Mouse (Mus musculus): ENCODE data around the gene Gm20388.
A peak's percentile ranks its signal among the peaks of the same experiment; 100 is the strongest.

The Gm20388 gene

DNA sequence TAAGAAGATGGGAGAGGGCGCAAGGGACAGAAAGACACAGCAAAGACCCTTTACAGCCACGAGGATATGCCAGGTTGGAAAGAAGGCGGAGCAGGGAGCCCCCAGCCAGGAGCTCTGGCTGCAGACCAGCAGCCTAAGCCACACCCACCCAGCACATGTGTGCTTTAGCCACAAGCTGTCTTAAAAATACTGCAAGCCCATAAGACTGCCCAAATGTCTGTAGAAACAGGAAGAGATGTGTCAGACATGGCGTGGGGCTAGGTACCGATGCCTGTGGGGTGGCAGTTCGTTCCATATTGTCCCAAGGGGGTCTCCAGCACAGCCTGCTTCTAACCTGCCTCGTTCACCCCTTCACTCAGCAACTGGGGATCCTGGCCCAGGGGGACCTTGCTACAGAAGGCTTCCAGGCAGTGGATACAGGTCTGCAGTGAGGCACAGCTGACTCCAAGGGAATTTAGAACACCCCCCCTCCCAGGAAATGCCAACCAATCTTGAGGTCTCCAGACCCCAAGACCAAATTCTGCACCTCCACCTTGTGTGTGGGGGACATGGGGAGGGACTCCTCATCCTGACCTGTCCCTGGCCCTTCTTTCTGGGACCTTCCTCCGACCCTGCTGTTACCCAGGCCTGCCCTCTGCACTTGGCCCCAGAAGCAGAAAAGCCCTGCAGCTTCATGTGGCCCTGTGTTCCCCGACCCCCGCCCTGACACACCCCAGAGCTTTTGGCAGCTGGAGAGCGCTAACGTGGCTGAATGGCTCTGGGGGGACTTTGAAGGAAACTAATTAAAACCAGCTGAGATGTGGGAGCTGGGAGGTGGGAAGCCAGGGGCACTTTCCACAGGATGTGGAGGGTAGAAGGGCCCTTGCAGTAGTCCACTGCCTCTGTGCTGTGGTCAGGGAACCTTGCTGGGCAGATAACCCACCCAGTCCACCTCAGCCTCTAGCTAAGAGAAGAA is 2335.9 kb downstream of the Gm20388 start:
- no peak for DNase-seq (ENCODE audit: low spot score in 2 of 2)

DNA sequence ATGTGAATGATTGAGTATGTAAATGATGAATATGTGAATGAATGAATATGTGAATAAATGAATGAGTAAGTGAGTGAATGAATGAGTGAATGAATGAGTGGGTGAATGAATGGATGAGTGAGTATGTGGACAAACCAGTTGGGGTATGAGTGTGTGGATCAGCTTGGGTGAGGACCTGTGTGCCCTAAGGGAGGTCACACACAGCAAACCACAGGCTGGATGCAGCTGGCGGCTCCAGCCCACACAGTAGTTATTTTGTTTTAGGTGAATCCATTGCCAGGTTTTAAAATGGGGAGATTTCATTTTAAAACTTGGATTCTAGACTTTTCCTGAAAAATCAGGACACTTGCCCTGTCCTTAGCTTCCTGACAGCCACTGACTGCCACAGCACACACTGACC is 2341.1 kb downstream of the Gm20388 start:
- no peak for DNase-seq (ENCODE audit: low spot score in 2 of 2)

GRCm38 (mm10) chr8:122252366-122252765 is 2341.7 kb downstream of the Gm20388 start:
- DNase-seq (ENCODE audit: low spot score in 2 of 2): no peak

GRCm38 (mm10) chr8:122259351-122259750 is 2348.7 kb downstream of the Gm20388 start:
- peak; percentile 59 to 69 for DNase-seq (ENCODE audit: low spot score in 2 of 2)

DNA sequence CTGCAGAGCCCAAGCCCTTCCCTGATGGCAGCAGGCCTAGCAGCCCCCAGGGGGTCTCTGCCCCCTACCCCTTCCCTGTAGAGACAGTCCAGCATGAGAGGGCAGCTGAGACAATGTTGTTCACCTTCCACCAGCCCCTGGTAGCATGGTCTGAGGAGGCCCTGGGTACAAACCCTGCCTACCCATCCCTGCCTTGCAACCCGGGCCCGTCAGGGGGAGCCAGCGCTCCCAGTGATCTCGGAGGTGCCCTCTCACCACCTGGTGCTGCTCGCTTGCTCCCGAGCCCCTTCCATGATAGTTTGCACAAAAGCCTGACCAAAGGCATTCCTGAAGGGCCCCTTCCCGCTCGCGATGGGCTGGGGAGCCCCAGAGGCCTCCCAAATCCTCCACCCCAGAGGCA is 2350.1 kb downstream of the Gm20388 start:
- DNase-seq (ENCODE audit: low spot score in 2 of 2): no peak

DNA sequence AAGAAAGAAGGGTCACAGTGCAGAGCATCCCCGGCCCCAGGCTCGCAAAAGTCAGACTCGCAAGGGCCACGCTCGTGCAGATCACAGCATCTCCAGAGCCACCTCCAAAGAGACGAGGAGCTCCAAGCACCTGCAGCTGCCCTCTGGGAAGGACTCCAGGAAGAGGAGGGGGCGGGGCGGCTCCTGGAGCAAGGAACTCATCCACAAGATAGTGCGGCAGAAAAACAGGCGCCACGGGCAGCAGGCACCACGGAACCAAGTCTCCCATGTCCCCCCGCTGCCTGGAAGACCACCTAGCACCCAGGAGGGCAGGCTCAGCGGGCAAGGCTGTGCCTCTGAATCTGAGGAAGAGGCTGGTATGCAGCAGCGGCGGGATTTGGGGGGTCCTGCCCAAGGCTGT is 2352.2 kb downstream of the Gm20388 start:
- DNase-seq (ENCODE audit: low spot score in 2 of 2): no peak

GRCm38 (mm10) chr8:122264243-122264642 is 2353.6 kb downstream of the Gm20388 start:
- DNase-seq (ENCODE audit: low spot score in 2 of 2): no peak

- DNase-seq (ENCODE audit: low spot score in 2 of 2): no peak
Observed at GRCm38 (mm10) chr8:122265522-122265921, 2354.9 kb downstream of the Gm20388 start.

GRCm38 (mm10) chr8:122266867-122267266 is 2356.2 kb downstream of the Gm20388 start:
- no peak for DNase-seq (ENCODE audit: low spot score in 2 of 2)

GRCm38 (mm10) chr8:122268861-122269260 is 2358.2 kb downstream of the Gm20388 start:
- DNase-seq (ENCODE audit: low spot score in 2 of 2): no peak

DNA sequence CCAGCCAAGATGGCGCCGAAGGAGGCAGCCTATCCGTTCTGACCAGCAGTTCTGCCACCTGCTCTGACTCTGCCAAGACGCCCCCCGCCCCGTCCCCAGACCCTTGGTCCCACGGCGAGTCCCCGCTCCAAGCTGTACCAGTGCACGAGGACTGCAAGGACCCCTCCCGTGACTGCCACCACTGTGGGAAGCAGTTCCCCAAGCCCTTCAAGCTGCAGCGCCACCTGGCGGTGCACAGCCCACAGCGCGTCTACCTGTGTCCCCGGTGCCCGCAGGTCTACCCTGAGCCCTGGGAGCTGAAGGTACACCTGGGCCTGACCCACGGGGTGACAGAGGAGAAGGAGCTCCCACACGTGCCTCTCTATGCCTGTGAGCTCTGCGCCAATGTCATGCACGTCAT is 2358.8 kb downstream of the Gm20388 start:
- peak; percentile 72 to 80 for DNase-seq (ENCODE audit: low spot score in 2 of 2)

- no peak for DNase-seq (ENCODE audit: low spot score in 2 of 2)
Observed at GRCm38 (mm10) chr8:122270555-122270954, 2359.9 kb downstream of the Gm20388 start.

DNA sequence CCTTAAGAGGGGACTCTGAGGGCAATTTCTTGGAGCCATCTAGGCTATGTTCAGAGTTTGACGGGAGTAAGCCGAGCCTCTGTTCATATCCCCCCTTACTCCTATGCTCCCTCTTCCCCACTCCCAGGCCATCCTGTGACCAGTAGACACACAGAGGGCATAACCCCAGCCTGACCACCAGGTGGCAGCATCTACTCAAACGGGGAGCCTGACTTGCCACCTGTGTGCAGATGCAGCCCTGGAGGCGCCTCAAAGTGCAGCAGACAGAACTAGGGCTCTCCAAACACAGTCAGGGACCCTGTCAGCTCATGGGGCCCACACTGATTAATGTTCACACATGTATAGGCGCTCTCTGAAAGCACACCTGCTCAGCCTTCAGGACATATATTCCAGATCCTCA is 2362.5 kb downstream of the Gm20388 start:
- DNase-seq (ENCODE audit: low spot score in 2 of 2): peak in 1 of 2 experiments; percentile 50

DNA sequence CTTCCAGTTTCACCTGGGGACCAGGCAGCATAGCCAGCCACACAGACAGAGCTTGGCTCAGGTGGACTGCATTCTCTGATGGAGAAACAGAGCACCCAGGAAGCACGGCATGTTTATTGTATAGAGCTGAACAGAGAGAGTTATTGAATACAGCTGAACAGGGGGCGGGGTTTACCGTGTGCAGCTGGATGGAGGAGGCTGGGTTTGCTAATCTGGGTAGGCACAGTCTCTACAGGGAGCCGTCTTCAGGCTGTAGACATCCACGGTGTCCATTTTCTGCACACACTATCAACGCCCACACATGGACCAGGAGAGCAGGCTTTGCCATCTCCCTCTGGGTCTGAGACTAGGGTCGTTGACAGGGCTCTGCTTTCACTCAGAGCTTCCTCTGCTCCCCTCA is 2363.2 kb downstream of the Gm20388 start:
- no peak for DNase-seq (ENCODE audit: low spot score in 2 of 2)

- DNase-seq (ENCODE audit: low spot score in 2 of 2): no peak
Observed at GRCm38 (mm10) chr8:122274651-122275391, 2364.2 kb downstream of the Gm20388 start.

GRCm38 (mm10) chr8:122276308-122276707 is 2365.7 kb downstream of the Gm20388 start:
- DNase-seq (ENCODE audit: low spot score in 2 of 2): no peak

- DNase-seq (ENCODE audit: low spot score in 2 of 2): no peak
Observed at GRCm38 (mm10) chr8:122277204-122277995, 2366.8 kb downstream of the Gm20388 start.

DNA sequence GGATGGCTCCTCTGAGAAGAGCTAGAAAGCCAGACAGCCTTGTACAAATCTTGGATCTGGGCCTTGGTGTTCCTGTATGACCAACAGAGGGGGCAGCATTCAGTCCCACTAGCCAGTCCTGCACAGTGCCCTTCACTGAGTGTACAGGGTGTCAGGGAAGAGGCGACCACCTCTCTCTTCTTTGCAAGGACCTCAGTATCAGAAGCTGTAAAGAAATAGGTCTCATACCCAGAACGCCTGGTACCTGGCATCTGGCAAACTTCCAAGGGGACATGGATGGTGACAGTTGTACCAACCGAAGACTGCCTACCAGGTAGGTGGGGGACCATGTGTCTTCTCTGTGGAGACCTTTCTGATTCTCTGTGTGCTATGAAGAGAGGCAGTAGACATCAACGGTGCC is 2369.5 kb downstream of the Gm20388 start:
- no peak for DNase-seq (ENCODE audit: low spot score in 2 of 2)

DNA sequence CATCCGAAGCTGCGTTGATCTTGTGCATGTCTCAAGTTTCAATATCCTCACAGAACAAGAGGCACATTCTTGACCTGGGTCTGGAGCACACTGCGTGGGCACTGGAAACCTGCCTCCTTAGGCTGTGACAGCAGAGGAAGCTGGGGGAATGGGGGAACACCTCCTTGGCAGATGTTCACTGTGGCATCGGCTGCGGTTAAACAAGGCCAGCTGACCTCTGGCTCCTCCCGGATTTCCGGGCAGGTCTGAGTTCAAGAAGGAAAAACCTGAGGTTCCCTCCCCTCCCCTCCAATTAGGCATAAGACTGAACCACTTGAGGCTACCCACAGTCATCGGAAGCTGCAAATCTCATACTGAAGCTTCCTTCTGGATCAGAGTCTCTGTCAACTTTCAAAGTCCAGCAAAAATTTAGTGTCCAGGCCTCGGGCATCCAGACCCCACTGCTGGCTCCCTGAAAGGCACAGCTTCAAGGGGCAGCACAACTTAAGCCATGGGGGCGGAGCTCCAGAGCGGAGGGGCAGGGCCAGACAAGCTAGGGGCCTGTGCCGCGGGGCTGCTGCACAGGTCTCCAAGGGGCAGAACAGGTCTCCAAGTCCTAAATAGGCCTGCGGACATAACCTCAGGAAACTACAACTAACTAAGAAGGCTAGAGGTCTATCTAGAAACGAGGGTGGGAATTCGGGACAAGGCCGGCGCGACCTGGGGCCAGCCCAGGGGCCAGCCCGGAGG is 2370.1 kb downstream of the Gm20388 start:
- DNase-seq (ENCODE audit: low spot score in 2 of 2): no peak

- DNase-seq (ENCODE audit: low spot score in 2 of 2): peak; percentile 95 to 98
Observed at GRCm38 (mm10) chr8:122281317-122282034, 2370.8 kb downstream of the Gm20388 start.

DNA sequence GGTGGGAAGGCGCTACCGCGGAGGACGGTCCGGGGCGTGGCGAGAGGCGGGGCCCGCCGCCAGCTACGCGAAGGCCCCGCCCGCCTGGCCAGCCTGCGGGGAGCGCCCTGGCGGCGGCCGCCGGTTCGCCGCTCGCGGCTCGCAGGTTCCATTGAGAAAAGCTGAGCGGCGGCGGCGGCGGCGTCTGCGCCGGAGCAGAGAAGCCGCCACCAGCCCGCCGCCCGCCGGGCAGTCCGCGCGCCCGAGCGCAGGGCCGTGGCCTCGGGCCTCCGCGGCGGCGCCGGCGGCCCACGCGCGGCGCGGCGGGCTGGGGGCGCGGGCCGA is 2371.4 kb downstream of the Gm20388 start, which contains the start of gene Zfpm1:
Gene Zfpm1, plus strand, starts transcription at position 107 of the 324 bp plus-strand sequence.
- no peak for DNase-seq (ENCODE audit: low spot score in 2 of 2)

All from frontal cortex, postnatal 25 days (tissue).